Mouse (Mus musculus): ENCODE results near the gene Ccdc34. TPM values are rescaled to one million over a fixed set of nuclear protein-coding genes. Genes with fewer than 3 reads are reported as not detected.

Ccdc34 gene
- polyA plus RNA-seq, 1 experiment: 7.4 TPM

- no peaks in the 10 kb centered on the region for H3K27me3 ChIP-seq (ENCODE audit: control insufficient read depth)
- H3K36me3 ChIP-seq (ENCODE audit: control insufficient read depth): peaks cover 2% of the 10 kb centered on the region
- no peak for TF ChIP-seq TAL1 (IDR thresholded peaks at IDR 0.05; ENCODE audit: low read length)
- no peak for TF ChIP-seq GATA1 (IDR thresholded peaks at IDR 0.05; ENCODE audit: low read length)
- no peaks in the 10 kb centered on the region for H3K9me3 ChIP-seq (ENCODE audit: control insufficient read depth, low read length)
- no peak overlapping the region for H3K4me3 ChIP-seq (replicated peaks)
- peaks cover 4% of the 10 kb centered on the region; the same call in 1 of the 2 replicates for H3K4me1 ChIP-seq (ENCODE audit: control insufficient read depth)
Measured at GRCm38 (mm10) chr2:109979209-109979608, 38.4 kb upstream of the Ccdc34 start.

- H3K4me1 ChIP-seq (ENCODE audit: control insufficient read depth): peaks cover 12% of the 10 kb centered on the region
- H3K9me3 ChIP-seq (ENCODE audit: control insufficient read depth, low read length): no peaks in the 10 kb centered on the region
- no peak for TF ChIP-seq GATA1 (IDR thresholded peaks at IDR 0.05; ENCODE audit: low read length)
- no peak for TF ChIP-seq TAL1 (IDR thresholded peaks at IDR 0.05; ENCODE audit: low read length)
- no peak overlapping the region for H3K4me3 ChIP-seq (replicated peaks)
- no peaks in the 10 kb centered on the region for H3K27me3 ChIP-seq (ENCODE audit: control insufficient read depth)
- H3K36me3 ChIP-seq (ENCODE audit: control insufficient read depth): peaks cover 2% of the 10 kb centered on the region; the same call in 1 of the 2 replicates
Measured at GRCm38 (mm10) chr2:109983435-109983834, 34.2 kb upstream of the Ccdc34 start.

GRCm38 (mm10) chr2:109984930-109985329 is 32.7 kb upstream of the Ccdc34 start:
- Histone ChIP-seq H3K4me3 (replicated peaks) (no peak overlapping the region), H3K4me1 (ENCODE audit: control insufficient read depth) (peaks cover 14% of the 10 kb centered on the region), H3K27me3 (ENCODE audit: control insufficient read depth) (no peaks in the 10 kb centered on the region), H3K36me3 (ENCODE audit: control insufficient read depth) (peaks cover 2% of the 10 kb centered on the region; the same call in 1 of the 2 replicates), H3K9me3 (ENCODE audit: control insufficient read depth, low read length) (no peaks in the 10 kb centered on the region)
- TF ChIP-seq TAL1 (IDR thresholded peaks at IDR 0.05; ENCODE audit: low read length) (no peak), GATA1 (IDR thresholded peaks at IDR 0.05; ENCODE audit: low read length) (no peak)

- Histone ChIP-seq H3K4me3 (replicated peaks) (no peak overlapping the region), H3K9me3 (ENCODE audit: control insufficient read depth, low read length) (no peaks in the 10 kb centered on the region), H3K27me3 (ENCODE audit: control insufficient read depth) (no peaks in the 10 kb centered on the region)
Measured at GRCm38 (mm10) chr2:109985560-109985959, 32.1 kb upstream of the Ccdc34 start.

GRCm38 (mm10) chr2:109986036-109986785 is 31.4 kb upstream of the Ccdc34 start:
- TF ChIP-seq TAL1 (IDR thresholded peaks at IDR 0.05; ENCODE audit: low read length) (no peak), GATA1 (IDR thresholded peaks at IDR 0.05; ENCODE audit: low read length) (no peak)
- Histone ChIP-seq H3K9me3 (ENCODE audit: control insufficient read depth, low read length) (no peaks in the 10 kb centered on the region), H3K4me3 (replicated peaks) (no peak overlapping the region), H3K36me3 (ENCODE audit: control insufficient read depth) (peaks cover 3% of the 10 kb centered on the region), H3K27me3 (ENCODE audit: control insufficient read depth) (no peaks in the 10 kb centered on the region), H3K4me1 (ENCODE audit: control insufficient read depth) (peaks cover 18% of the 10 kb centered on the region)

More at GRCm38 (mm10) chr2:109985560-109985959, 32.1 kb upstream of the Ccdc34 start:
- Histone ChIP-seq H3K36me3 (ENCODE audit: control insufficient read depth) (peaks cover 2% of the 10 kb centered on the region; the same call in 1 of the 2 replicates), H3K4me1 (ENCODE audit: control insufficient read depth) (peaks cover 18% of the 10 kb centered on the region)
- TF ChIP-seq TAL1 (IDR thresholded peaks at IDR 0.05; ENCODE audit: low read length) (no peak), GATA1 (IDR thresholded peaks at IDR 0.05; ENCODE audit: low read length) (no peak)

GRCm38 (mm10) chr2:109987946-109988345 is 29.7 kb upstream of the Ccdc34 start:
- TF ChIP-seq GATA1 (IDR thresholded peaks at IDR 0.05; ENCODE audit: low read length) (no peak), TAL1 (IDR thresholded peaks at IDR 0.05; ENCODE audit: low read length) (no peak)
- H3K4me3 ChIP-seq (replicated peaks): no peak overlapping the region
- H3K36me3 ChIP-seq (ENCODE audit: control insufficient read depth): peaks cover 3% of the 10 kb centered on the region
- no peaks in the 10 kb centered on the region for H3K27me3 ChIP-seq (ENCODE audit: control insufficient read depth)
- H3K4me1 ChIP-seq (ENCODE audit: control insufficient read depth): peaks cover 24% of the 10 kb centered on the region
- H3K9me3 ChIP-seq (ENCODE audit: control insufficient read depth, low read length): no peaks in the 10 kb centered on the region

GRCm38 (mm10) chr2:109989196-109989595 is 28.4 kb upstream of the Ccdc34 start:
- Histone ChIP-seq H3K27me3 (ENCODE audit: control insufficient read depth) (no peaks in the 10 kb centered on the region), H3K4me3 (replicated peaks) (no peak overlapping the region), H3K36me3 (ENCODE audit: control insufficient read depth) (peaks cover 3% of the 10 kb centered on the region), H3K4me1 (ENCODE audit: control insufficient read depth) (peaks cover 37% of the 10 kb centered on the region), H3K9me3 (ENCODE audit: control insufficient read depth, low read length) (no peaks in the 10 kb centered on the region)
- TF ChIP-seq TAL1 (IDR thresholded peaks at IDR 0.05; ENCODE audit: low read length): no peak
- no peak for TF ChIP-seq GATA1 (IDR thresholded peaks at IDR 0.05; ENCODE audit: low read length)

- no peak overlapping the region for H3K4me3 ChIP-seq (replicated peaks)
- TF ChIP-seq TAL1 (IDR thresholded peaks at IDR 0.05; ENCODE audit: low read length): no peak
- no peak for TF ChIP-seq GATA1 (IDR thresholded peaks at IDR 0.05; ENCODE audit: low read length)
- H3K36me3 ChIP-seq (ENCODE audit: control insufficient read depth): peaks cover 3% of the 10 kb centered on the region
- H3K4me1 ChIP-seq (ENCODE audit: control insufficient read depth): peaks cover 43% of the 10 kb centered on the region
- H3K27me3 ChIP-seq (ENCODE audit: control insufficient read depth): no peaks in the 10 kb centered on the region
- H3K9me3 ChIP-seq (ENCODE audit: control insufficient read depth, low read length): no peaks in the 10 kb centered on the region
Measured at GRCm38 (mm10) chr2:109989679-109990473, 27.7 kb upstream of the Ccdc34 start.

GRCm38 (mm10) chr2:109991754-109992153 is 25.9 kb upstream of the Ccdc34 start:
- H3K4me1 ChIP-seq (ENCODE audit: control insufficient read depth): peaks cover 55% of the 10 kb centered on the region

More at GRCm38 (mm10) chr2:109991754-109992153, 25.9 kb upstream of the Ccdc34 start:
- Histone ChIP-seq H3K4me3 (replicated peaks) (no peak overlapping the region), H3K9me3 (ENCODE audit: control insufficient read depth, low read length) (no peaks in the 10 kb centered on the region), H3K27me3 (ENCODE audit: control insufficient read depth) (no peaks in the 10 kb centered on the region), H3K36me3 (ENCODE audit: control insufficient read depth) (peaks cover 6% of the 10 kb centered on the region)
- no peak for TF ChIP-seq GATA1 (IDR thresholded peaks at IDR 0.05; ENCODE audit: low read length)
- no peak for TF ChIP-seq TAL1 (IDR thresholded peaks at IDR 0.05; ENCODE audit: low read length)
